Mouse (Mus musculus) limb, embryonic 14.5 days (tissue): ENCODE measurements around the gene Klhl7. TPM values are rescaled to one million over a fixed set of nuclear protein-coding genes. Genes with fewer than 3 reads are reported as not detected.

ENCODE experiments used
- ATAC-seq: fragments of 200-750 bp; cut with Nextera tagmentation; 2 replicates; pipeline ENCODE4 v1.8.0; 2017; ENCODE audit warnings: low read depth, moderate number of reproducible peaks, moderate TSS enrichment; ENCODE audit not compliant: low FRiP score
- DNase-seq: peaks from one replicate; pipeline ENCODE4 v3.0.0-alpha.2; 2015; ENCODE audit warnings: low spot score
- H3K27ac ChIP-seq: fragments of 300-500 bp; sonication (generic); replicated peaks from 2 replicates; pipeline ENCODE4 v1.5.1; 2014; ENCODE audit warnings: low read depth, mild to moderate bottlenecking, low read length, moderate library complexity, mixed read lengths
- H3K27me3 ChIP-seq: fragments of 300-500 bp; sonication (generic); 2 replicates; pipeline ENCODE4 v1.6.1; 2014; ENCODE audit warnings: low read length, mixed read lengths; ENCODE audit not compliant: control insufficient read depth, insufficient read depth
- H3K36me3 ChIP-seq: fragments of 300-500 bp; sonication (generic); 2 replicates; pipeline ENCODE4 v1.6.1; 2014; ENCODE audit warnings: mild to moderate bottlenecking, low read length, moderate library complexity, mixed read lengths; ENCODE audit not compliant: control insufficient read depth, insufficient read depth
- H3K4me1 ChIP-seq: fragments of 300-500 bp; sonication (generic); 2 replicates; pipeline ENCODE4 v1.6.1; 2014; ENCODE audit warnings: antibody characterized with exemption, low read length, mixed read lengths; ENCODE audit not compliant: control insufficient read depth, insufficient read depth
- H3K4me2 ChIP-seq: fragments of 300-500 bp; sonication (generic); replicated peaks from 2 replicates; pipeline ENCODE4 v1.6.1; 2014; ENCODE audit warnings: low read depth, mild to moderate bottlenecking, low read length, moderate library complexity; ENCODE audit not compliant: severe bottlenecking
- H3K4me3 ChIP-seq: fragments of 300-500 bp; sonication (generic); replicated peaks from 2 replicates; pipeline ENCODE4 v1.5.1; 2014; ENCODE audit warnings: low read length
- H3K9ac ChIP-seq: fragments of 300-500 bp; sonication (generic); 2 replicates; pipeline ENCODE4 v1.6.1; 2014; ENCODE audit warnings: mild to moderate bottlenecking, low read depth, low read length, moderate library complexity; ENCODE audit not compliant: severe bottlenecking
- H3K9me3 ChIP-seq: fragments of 300-500 bp; sonication (generic); 2 replicates; pipeline ENCODE4 v1.6.1; 2016; ENCODE audit warnings: low read length; ENCODE audit not compliant: control insufficient read depth
- POLR2A ChIP-seq: fragments of 200-500 bp; IDR thresholded peaks from 2 replicates; pipeline ENCODE4 v1.8.0; 2012; ENCODE audit warnings: inconsistent platforms, mild to moderate bottlenecking, moderate library complexity, borderline replicate concordance; ENCODE audit not compliant: insufficient read depth, insufficient read length; ENCODE audit errors: extremely low read depth
- WGBS: fragments of 180-500 bp; shearing (Covaris S2); extraction: QIAGEN DNeasy Blood & Tissue Kit; methylation state at CpG from one replicate; pipeline ENCODE4 v1.1.7; 2014; 5-methylcytosine and 5-hydroxymethylcytosine counted together
- polyA plus RNA-seq, 2 experiments: library from polyadenylated mRNA; depleted of rRNA in 1 of 2; stranded (reverse) in 1 of 2; unstranded in 1 of 2; fragments of >200 nt; fragmentation: Nextera tagmentation in 1 of 2; extraction: Ambion mirVana in 1 of 2; gene quantifications; 2 replicates each; pipeline versions ENCODE4 v1.2.1 to v1.2.3; 2012 to 2014

Gene Klhl7
- polyA plus RNA-seq, 2 experiments, result 33.7 to 51.7 TPM

DNA sequence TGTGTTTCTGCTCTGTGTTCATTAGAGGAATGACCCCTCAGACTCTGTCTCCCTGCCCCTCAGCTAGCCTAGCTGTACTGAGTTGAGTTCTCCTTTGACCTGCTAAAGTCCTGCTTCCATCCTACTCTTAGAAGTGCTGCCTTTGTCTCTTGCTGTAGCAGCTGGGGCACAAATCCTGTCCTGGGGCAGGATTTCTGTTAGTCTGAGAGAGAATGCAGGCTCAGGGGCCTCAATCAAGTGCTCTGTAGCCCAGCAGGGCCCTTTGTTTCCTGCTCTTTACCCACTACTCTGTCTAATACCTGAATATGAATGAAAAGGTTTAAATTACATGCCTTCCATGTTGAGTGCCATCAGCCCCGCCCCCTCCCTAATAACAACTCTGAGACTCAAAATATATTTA lies 23.8 kb downstream of the Klhl7 start:
- H3K4me2 ChIP-seq, result no peak overlapping the region
- DNase-seq, result no peak
- H3K27ac ChIP-seq, result no peak overlapping the region
- H3K36me3 ChIP-seq, result peaks cover 3% of the 10 kb centered on the region
- no peak for ATAC-seq
- no peaks in the 10 kb centered on the region for H3K4me1 ChIP-seq
- H3K4me3 ChIP-seq, result no peak overlapping the region
- H3K9me3 ChIP-seq, result no peaks in the 10 kb centered on the region
- WGBS, result 97% methylated on average over 1 of the region's 1 CpGs
- TF ChIP-seq POLR2A, result no peak
- no peaks in the 10 kb centered on the region for H3K27me3 ChIP-seq
- no peak overlapping the region for H3K9ac ChIP-seq

- no peaks in the 10 kb centered on the region for H3K27me3 ChIP-seq
- no peak overlapping the region for H3K4me2 ChIP-seq
- peaks cover 3% of the 10 kb centered on the region for H3K36me3 ChIP-seq
- no peak for ATAC-seq
- DNase-seq, result no peak
- no peaks in the 10 kb centered on the region for H3K4me1 ChIP-seq
- H3K4me3 ChIP-seq, result no peak overlapping the region
- no peaks in the 10 kb centered on the region for H3K9me3 ChIP-seq
- no peak for TF ChIP-seq POLR2A
- no peak overlapping the region for H3K9ac ChIP-seq
- no peak overlapping the region for H3K27ac ChIP-seq
- WGBS, result 78% methylated on average over 3 of the region's 3 CpGs
Observed at GRCm38 (mm10) chr5:24124579-24125276, 24.3 kb downstream of the Klhl7 start.

GRCm38 (mm10) chr5:24125910-24126636 lies 25.7 kb downstream of the Klhl7 start:
- no peak overlapping the region for H3K4me2 ChIP-seq
- H3K27me3 ChIP-seq, result no peaks in the 10 kb centered on the region
- no peak overlapping the region for H3K9ac ChIP-seq
- DNase-seq (no peak), ATAC-seq (no peak)
- peaks cover 12% of the 10 kb centered on the region for H3K36me3 ChIP-seq
- no peaks in the 10 kb centered on the region for H3K4me1 ChIP-seq
- H3K27ac ChIP-seq, result no peak overlapping the region
- no peak overlapping the region for H3K4me3 ChIP-seq
- TF ChIP-seq POLR2A, result no peak
- WGBS, result 76% methylated on average over 1 of the region's 1 CpGs
- H3K9me3 ChIP-seq, result no peaks in the 10 kb centered on the region

- ATAC-seq, result no peak
- Histone ChIP-seq H3K27me3 (no peaks in the 10 kb centered on the region), H3K4me1 (no peaks in the 10 kb centered on the region), H3K27ac (no peak overlapping the region), H3K9ac (no peak overlapping the region), H3K4me2 (no peak overlapping the region), H3K9me3 (no peaks in the 10 kb centered on the region), H3K4me3 (no peak overlapping the region), H3K36me3 (peaks cover 12% of the 10 kb centered on the region)
- 81% methylated on average over 4 of the region's 4 CpGs for WGBS
- no peak for DNase-seq
- TF ChIP-seq POLR2A, result no peak
Observed at GRCm38 (mm10) chr5:24126967-24127366, 26.6 kb downstream of the Klhl7 start.

GRCm38 (mm10) chr5:24146964-24147363 lies 46.6 kb downstream of the Klhl7 start:
- ATAC-seq, result no peak
- TF ChIP-seq POLR2A, result no peak
- Histone ChIP-seq H3K9me3 (no peaks in the 10 kb centered on the region), H3K9ac (no peak overlapping the region), H3K4me1 (no peaks in the 10 kb centered on the region), H3K27me3 (no peaks in the 10 kb centered on the region), H3K4me2 (no peak overlapping the region), H3K36me3 (peaks cover 66% of the 10 kb centered on the region), H3K4me3 (no peak overlapping the region), H3K27ac (no peak overlapping the region)
- WGBS, result 91% methylated on average over 5 of the region's 5 CpGs
- no peak for DNase-seq
